Mouse (Mus musculus) E14TG2a.4 (cell line): Measurements from ENCODE around the gene Pcnt.

Experiments used
- H3K27me3 ChIP-seq: 2 replicates; pipeline ENCODE4 v1.6.1; 2014; ENCODE audit warnings: low read length, control low read depth; ENCODE audit not compliant: insufficient read depth
- H3K36me3 ChIP-seq: 2 replicates; pipeline ENCODE4 v1.6.1; 2014; ENCODE audit warnings: low read length, control low read depth; ENCODE audit not compliant: insufficient read depth
- H3K4me1 ChIP-seq: replicated peaks from 2 replicates; pipeline ENCODE4 v1.6.1; 2014; ENCODE audit warnings: low read depth, low read length, control low read depth
- H3K4me3 ChIP-seq: replicated peaks from 2 replicates; pipeline ENCODE4 v1.5.1; 2014; ENCODE audit warnings: mild to moderate bottlenecking, low read length
- H3K9me3 ChIP-seq: 2 replicates; pipeline ENCODE4 v1.6.1; 2014; ENCODE audit warnings: low read length, control low read depth
- CTCF ChIP-seq: conservative IDR thresholded peaks from 2 replicates; pipeline ENCODE4 v1.5.1; 2014; ENCODE audit warnings: low read length
- NANOG ChIP-seq: IDR thresholded peaks from 2 replicates; pipeline ENCODE4 v1.6.1; 2014; ENCODE audit warnings: borderline replicate concordance, low read length, mixed read lengths
- POU5F1 ChIP-seq: IDR thresholded peaks from 2 replicates; pipeline ENCODE4 v1.6.1; 2014; ENCODE audit warnings: low read length, borderline replicate concordance

Gene Pcnt

GRCm38 (mm10) chr10:76371736-76372135, 70.8 kb downstream of the Pcnt start:
- TF ChIP-seq CTCF: no peak
- no peak for TF ChIP-seq NANOG
- Histone ChIP-seq H3K27me3 (no peaks in the 10 kb centered on the region), H3K4me1 (peaks cover 27% of the 10 kb centered on the region), H3K36me3 (peaks cover 98% of the 10 kb centered on the region), H3K4me3 (no peak overlapping the region), H3K9me3 (0 out of 2 replicates have a peak, but pooled peaks cover 5% of the 10 kb centered on the region)

GRCm38 (mm10) chr10:76368766-76369165, 73.8 kb downstream of the Pcnt start:
- peaks cover 99% of the 10 kb centered on the region for H3K36me3 ChIP-seq
- peaks cover 5% of the 10 kb centered on the region for H3K4me1 ChIP-seq
- H3K27me3 ChIP-seq: no peaks in the 10 kb centered on the region
- 0 out of 2 replicates have a peak, but pooled peaks cover 5% of the 10 kb centered on the region for H3K9me3 ChIP-seq
- TF ChIP-seq POU5F1 (no peak), CTCF (no peak), NANOG (no peak)
- H3K4me3 ChIP-seq: no peak overlapping the region

GRCm38 (mm10) chr10:76363233-76363632, 79.4 kb downstream of the Pcnt start:
- Histone ChIP-seq H3K4me1 (peaks cover 6% of the 10 kb centered on the region), H3K4me3 (no peak overlapping the region), H3K27me3 (no peaks in the 10 kb centered on the region), H3K9me3 (no peaks in the 10 kb centered on the region), H3K36me3 (peaks cover 86% of the 10 kb centered on the region)
- TF ChIP-seq CTCF (no peak), NANOG (no peak), POU5F1 (no peak)

GRCm38 (mm10) chr10:76358468-76358867, 84.1 kb downstream of the Pcnt start:
- Histone ChIP-seq H3K9me3 (no peaks in the 10 kb centered on the region), H3K36me3 (peaks cover 86% of the 10 kb centered on the region), H3K4me1 (peaks cover 11% of the 10 kb centered on the region), H3K27me3 (no peaks in the 10 kb centered on the region), H3K4me3 (no peak overlapping the region)
- TF ChIP-seq CTCF (no peak), NANOG (no peak), POU5F1 (no peak)

- no peak overlapping the region for H3K4me3 ChIP-seq
- TF ChIP-seq POU5F1: no peak
- TF ChIP-seq CTCF: no peak
- TF ChIP-seq NANOG: no peak
- H3K9me3 ChIP-seq: no peaks in the 10 kb centered on the region
- H3K27me3 ChIP-seq: no peaks in the 10 kb centered on the region
- peaks cover 6% of the 10 kb centered on the region for H3K4me1 ChIP-seq
- H3K36me3 ChIP-seq: peaks cover 87% of the 10 kb centered on the region
Measured at GRCm38 (mm10) chr10:76357286-76357875, 85.2 kb downstream of the Pcnt start.

- peaks cover 5% of the 10 kb centered on the region; the same call in 1 of the 2 replicates for H3K4me1 ChIP-seq
- no peak for TF ChIP-seq NANOG
- no peak for TF ChIP-seq CTCF
- TF ChIP-seq POU5F1: no peak
- no peak overlapping the region for H3K4me3 ChIP-seq
- H3K36me3 ChIP-seq: peaks cover 95% of the 10 kb centered on the region
- H3K27me3 ChIP-seq: no peaks in the 10 kb centered on the region
- no peaks in the 10 kb centered on the region for H3K9me3 ChIP-seq
Measured at GRCm38 (mm10) chr10:76354974-76355373, 87.6 kb downstream of the Pcnt start.

- no peak for TF ChIP-seq POU5F1
- TF ChIP-seq CTCF: no peak
- no peak for TF ChIP-seq NANOG
- peaks cover 5% of the 10 kb centered on the region; the same call in 1 of the 2 replicates for H3K4me1 ChIP-seq
- no peaks in the 10 kb centered on the region for H3K9me3 ChIP-seq
- no peak overlapping the region for H3K4me3 ChIP-seq
- no peaks in the 10 kb centered on the region for H3K27me3 ChIP-seq
- peaks cover 97% of the 10 kb centered on the region for H3K36me3 ChIP-seq
Measured at GRCm38 (mm10) chr10:76353986-76354385, 88.6 kb downstream of the Pcnt start.

- Histone ChIP-seq H3K4me3 (no peak overlapping the region), H3K36me3 (peaks cover 82% of the 10 kb centered on the region), H3K27me3 (no peaks in the 10 kb centered on the region), H3K9me3 (no peaks in the 10 kb centered on the region), H3K4me1 (peaks cover 5% of the 10 kb centered on the region)
- TF ChIP-seq POU5F1 (no peak), NANOG (no peak), CTCF (no peak)
Measured at GRCm38 (mm10) chr10:76351953-76352352, 90.6 kb downstream of the Pcnt start.

GRCm38 (mm10) chr10:76346589-76346988, 96.0 kb downstream of the Pcnt start:
- H3K36me3 ChIP-seq: peaks cover 29% of the 10 kb centered on the region
- TF ChIP-seq POU5F1: no peak
- TF ChIP-seq NANOG: no peak
- TF ChIP-seq CTCF: peak; percentile 96
- no peaks in the 10 kb centered on the region for H3K9me3 ChIP-seq
- peaks cover 19% of the 10 kb centered on the region for H3K4me1 ChIP-seq
- 0 out of 2 replicates have a peak overlapping the region, but pooled peaks have one; percentile 87 for H3K4me3 ChIP-seq
- peaks cover 22% of the 10 kb centered on the region for H3K27me3 ChIP-seq
